Mouse (Mus musculus) ovary, postnatal 10 days (tissue): ENCODE measurements around the gene Mettl21a.
"Not testable (repeated sequence)": the region's sequence is repeated elsewhere in the genome, so short reads cannot be mapped to it uniquely, and the experiment has no call there.

Experiments
- DNase-seq: peaks from one replicate; pipeline ENCODE4 v3.0.0; 2022; ENCODE audit warnings: low spot score

Mettl21a gene

GRCm38 (mm10) chr1:64614801-64615345, 2.2 kb downstream of the Mettl21a start:
- DNase-seq: no peak

GRCm38 (mm10) chr1:64614311-64614710, 2.7 kb downstream of the Mettl21a start:
- DNase-seq: no peak

- no peak for DNase-seq
Observed at GRCm38 (mm10) chr1:64609976-64610375, 7.1 kb downstream of the Mettl21a start.

GRCm38 (mm10) chr1:64609145-64609544, 7.9 kb downstream of the Mettl21a start:
- DNase-seq: no peak

GRCm38 (mm10) chr1:64603381-64603780, 13.7 kb downstream of the Mettl21a start:
- no peak for DNase-seq

GRCm38 (mm10) chr1:64601242-64601842, 15.7 kb downstream of the Mettl21a start:
- DNase-seq: no peak

- DNase-seq: no peak
Observed at GRCm38 (mm10) chr1:64600413-64601077, 16.5 kb downstream of the Mettl21a start.

GRCm38 (mm10) chr1:64598926-64599325, 18.1 kb downstream of the Mettl21a start:
- DNase-seq: no peak

GRCm38 (mm10) chr1:64578801-64579200, 38.2 kb downstream of the Mettl21a start:
- no peak for DNase-seq

- DNase-seq: not testable (repeated sequence)
Observed at GRCm38 (mm10) chr1:64577911-64578310, 39.1 kb downstream of the Mettl21a start.

GRCm38 (mm10) chr1:64576732-64577131, 40.3 kb downstream of the Mettl21a start:
- no peak for DNase-seq

GRCm38 (mm10) chr1:64576022-64576421, 41.0 kb downstream of the Mettl21a start:
- no peak for DNase-seq

GRCm38 (mm10) chr1:64568206-64568605, 48.8 kb downstream of the Mettl21a start:
- DNase-seq: no peak

- DNase-seq: no peak
Observed at GRCm38 (mm10) chr1:64560105-64560504, 56.9 kb downstream of the Mettl21a start.
